Mouse (Mus musculus) spleen, postnatal 36 days (tissue): ENCODE data around the gene Adgre5.

Experiments
- DNase-seq, 2 experiments: peaks; one replicate each; pipeline ENCODE4 v3.0.0; 2022; ENCODE audit warnings: low spot score in 2 of 2, mixed read lengths in 1 of 2

The Adgre5 gene

GRCm38 (mm10) chr8:83722631-83723030 lies 18.5 kb downstream of the Adgre5 start:
- no peak for DNase-seq

GRCm38 (mm10) chr8:83721405-83722025 lies 19.6 kb downstream of the Adgre5 start:
- DNase-seq = peak in 1 of 2 experiments; percentile 31

GRCm38 (mm10) chr8:83719693-83720092 lies 21.4 kb downstream of the Adgre5 start:
- DNase-seq = no peak

GRCm38 (mm10) chr8:83719048-83719447 lies 22.1 kb downstream of the Adgre5 start:
- no peak for DNase-seq

GRCm38 (mm10) chr8:83716563-83716962 lies 24.6 kb downstream of the Adgre5 start:
- no peak for DNase-seq

GRCm38 (mm10) chr8:83715771-83716170 lies 25.4 kb downstream of the Adgre5 start:
- no peak for DNase-seq

- peak; percentile 98 for DNase-seq
Measured at GRCm38 (mm10) chr8:83715031-83715690, 26.0 kb downstream of the Adgre5 start, which contains the start of gene Ddx39. Gene Ddx39, plus strand, starts transcription at chr8:83715177.

GRCm38 (mm10) chr8:83714676-83715030 lies 26.5 kb downstream of the Adgre5 start:
- DNase-seq = no peak

GRCm38 (mm10) chr8:83707554-83707953 lies 33.6 kb downstream of the Adgre5 start:
- no peak for DNase-seq

GRCm38 (mm10) chr8:83706411-83706810 lies 34.7 kb downstream of the Adgre5 start:
- DNase-seq = no peak

- DNase-seq = no peak
Measured at GRCm38 (mm10) chr8:83703426-83703825, 37.7 kb downstream of the Adgre5 start.

- no peak for DNase-seq
Measured at GRCm38 (mm10) chr8:83700423-83701085, 40.6 kb downstream of the Adgre5 start.

GRCm38 (mm10) chr8:83699566-83699965 lies 41.6 kb downstream of the Adgre5 start:
- peak; percentile 59 to 68 for DNase-seq

GRCm38 (mm10) chr8:83698661-83699453 lies 42.3 kb downstream of the Adgre5 start, which contains the start of gene Pkn1:
Gene Pkn1, minus strand, starts transcription at chr8:83699179.
- DNase-seq = peak; percentile 79 to 81

GRCm38 (mm10) chr8:83698291-83698660 lies 42.9 kb downstream of the Adgre5 start:
- peak; percentile 87 for DNase-seq

GRCm38 (mm10) chr8:83697374-83698220 lies 43.5 kb downstream of the Adgre5 start:
- DNase-seq = peak in 1 of 2 experiments; percentile 19

- DNase-seq = peak; percentile 63 to 67
Measured at GRCm38 (mm10) chr8:83695351-83696106, 45.6 kb downstream of the Adgre5 start.

GRCm38 (mm10) chr8:83694369-83695160 lies 46.6 kb downstream of the Adgre5 start:
- no peak for DNase-seq

GRCm38 (mm10) chr8:83693609-83694236 lies 47.4 kb downstream of the Adgre5 start:
- peak; percentile 48 for DNase-seq
